Mouse (Mus musculus): ENCODE data around the gene Cyb561d1.
A peak's percentile ranks its signal among the peaks of the same experiment; 100 is the strongest.

Cyb561d1 gene

DNA sequence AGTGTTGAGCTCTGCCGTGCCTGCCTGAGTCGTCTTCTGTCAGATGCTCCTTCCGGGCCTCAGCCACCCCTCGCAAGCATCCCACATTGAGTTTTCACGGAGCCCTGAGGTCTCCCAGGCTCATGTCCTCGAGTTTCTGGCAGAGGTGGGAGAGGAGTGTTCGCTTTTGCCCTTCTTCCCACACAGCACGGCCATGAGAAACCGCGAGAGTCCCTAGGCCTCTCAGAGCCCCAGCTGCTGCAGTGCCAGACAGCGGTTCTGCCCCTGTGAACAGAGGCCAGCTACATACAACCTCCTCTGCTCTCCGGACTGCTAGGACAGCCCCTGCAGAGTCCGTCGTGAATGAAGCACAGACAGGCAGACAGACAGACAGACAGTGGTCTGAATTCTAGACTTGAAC is 33.5 kb downstream of the Cyb561d1 start:
- no peak for DNase-seq (ENCODE audit: low read depth in 2 of 2, low spot score in 2 of 2)

DNA sequence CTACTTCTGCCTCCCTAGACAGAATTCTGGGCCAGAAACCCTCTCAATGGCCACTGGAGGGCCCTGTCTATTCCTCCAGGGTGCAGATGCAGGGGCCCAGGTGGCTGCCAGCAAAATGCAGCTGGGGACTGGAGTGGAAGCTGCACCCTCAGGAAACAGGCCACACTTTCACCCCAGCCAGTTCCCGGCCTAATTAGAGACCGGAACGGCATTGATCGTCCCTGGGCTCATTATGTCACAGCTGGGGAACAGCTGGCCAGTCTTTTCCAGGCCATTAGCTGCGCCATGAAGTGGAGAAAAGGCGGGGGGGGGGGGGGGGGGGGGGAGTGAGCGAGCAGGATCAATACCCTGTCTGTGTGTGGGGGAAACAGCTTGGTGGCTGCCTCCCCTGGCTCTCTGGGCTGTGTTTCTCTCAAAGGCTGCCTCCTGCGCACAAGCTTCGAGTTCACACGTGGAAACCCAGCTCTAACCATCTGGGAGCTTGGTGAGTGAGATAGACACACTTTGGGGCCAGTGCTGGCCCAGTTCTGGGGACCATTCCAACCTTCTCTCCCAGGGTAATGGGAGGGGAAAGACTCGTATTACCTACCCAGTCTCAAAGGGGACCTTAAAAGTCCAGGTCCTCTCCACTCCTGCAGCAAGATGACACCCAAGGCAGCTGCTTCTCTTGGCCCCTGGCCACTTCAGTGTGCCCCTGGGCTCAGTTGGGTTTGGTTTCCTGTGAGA is 34.4 kb downstream of the Cyb561d1 start:
- no peak for DNase-seq (ENCODE audit: low read depth in 2 of 2, low spot score in 2 of 2)

DNA sequence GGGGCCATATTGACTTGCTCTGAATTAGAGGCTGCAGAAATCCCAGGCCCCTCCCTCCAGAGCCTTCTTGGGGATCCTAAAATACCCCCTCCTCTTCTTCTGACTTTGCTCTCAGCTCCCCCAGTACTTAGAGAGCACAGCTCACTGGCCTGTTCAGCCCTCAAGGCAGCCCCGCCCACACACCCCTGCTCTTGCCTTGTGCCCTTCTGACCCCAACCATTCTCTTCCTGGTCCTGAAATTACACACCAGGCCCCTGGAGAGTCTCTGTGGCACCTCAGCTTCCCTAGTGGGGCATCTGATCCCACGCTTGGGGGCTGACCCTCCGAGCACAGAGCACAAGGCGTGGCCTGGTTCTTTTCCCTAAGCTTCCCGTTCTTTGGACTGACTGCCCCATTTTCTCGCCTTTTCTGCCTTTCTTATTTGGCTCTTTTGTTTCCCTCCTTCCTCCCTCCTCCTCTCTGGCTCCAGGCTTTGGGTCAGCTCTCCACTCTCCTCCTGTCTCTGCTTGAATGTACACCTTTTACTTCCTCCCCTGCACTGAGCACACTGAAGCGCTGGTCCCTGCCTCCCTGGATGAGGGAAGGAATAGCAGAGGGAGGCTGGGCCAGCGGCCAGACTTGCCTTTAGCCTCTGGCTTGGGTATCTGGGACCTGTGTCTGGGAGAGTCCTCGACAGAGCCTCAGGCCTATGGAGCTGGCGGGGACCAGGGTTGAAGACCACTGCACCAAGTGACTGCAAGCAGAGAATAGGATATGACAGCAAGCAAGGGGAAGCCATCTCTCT is 35.3 kb downstream of the Cyb561d1 start:
- no peak for DNase-seq (ENCODE audit: low read depth in 2 of 2, low spot score in 2 of 2)

DNA sequence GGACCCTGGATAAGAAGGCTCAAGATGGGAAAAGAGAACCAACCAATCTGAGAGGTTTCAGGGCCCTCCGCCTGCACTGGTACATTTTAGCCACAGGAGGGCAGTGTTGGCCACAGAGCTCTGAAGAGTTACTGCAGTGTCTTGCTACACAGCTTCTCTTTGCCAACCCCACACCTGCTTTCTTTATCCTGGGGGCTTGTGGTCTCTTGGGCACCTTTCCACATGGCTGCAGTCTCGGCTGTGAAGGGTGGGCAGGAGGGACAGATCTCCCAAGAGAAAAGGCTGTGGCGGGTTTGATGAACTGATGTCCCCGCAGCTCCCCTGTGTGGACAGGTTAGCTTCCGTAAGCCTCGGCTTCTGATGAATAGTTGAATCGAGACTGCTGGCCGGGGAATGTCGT is 36.2 kb downstream of the Cyb561d1 start:
- DNase-seq (ENCODE audit: low read depth in 2 of 2, low spot score in 2 of 2), result peak; percentile 65 to 79

DNA sequence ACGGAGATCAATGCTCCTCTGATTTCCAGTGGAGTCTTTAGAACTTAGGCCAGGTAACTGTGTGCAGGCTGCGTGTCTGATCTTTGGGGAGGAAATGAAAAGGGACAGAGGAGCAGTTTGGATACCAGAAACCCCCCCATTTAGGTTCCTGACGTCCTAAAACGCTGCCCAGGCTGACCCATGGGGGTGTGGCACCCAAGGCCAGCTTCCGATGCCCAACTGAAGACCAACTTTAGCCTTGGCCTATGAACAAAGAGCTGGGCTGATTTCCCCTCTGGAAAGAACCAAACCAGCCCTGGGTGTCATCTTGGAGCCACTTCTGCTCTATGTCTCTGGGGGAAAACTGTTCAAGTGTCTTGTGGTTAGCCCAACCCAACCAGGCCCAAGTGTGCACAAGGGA is 36.9 kb downstream of the Cyb561d1 start:
- DNase-seq (ENCODE audit: low read depth in 2 of 2, low spot score in 2 of 2), result no peak

DNA sequence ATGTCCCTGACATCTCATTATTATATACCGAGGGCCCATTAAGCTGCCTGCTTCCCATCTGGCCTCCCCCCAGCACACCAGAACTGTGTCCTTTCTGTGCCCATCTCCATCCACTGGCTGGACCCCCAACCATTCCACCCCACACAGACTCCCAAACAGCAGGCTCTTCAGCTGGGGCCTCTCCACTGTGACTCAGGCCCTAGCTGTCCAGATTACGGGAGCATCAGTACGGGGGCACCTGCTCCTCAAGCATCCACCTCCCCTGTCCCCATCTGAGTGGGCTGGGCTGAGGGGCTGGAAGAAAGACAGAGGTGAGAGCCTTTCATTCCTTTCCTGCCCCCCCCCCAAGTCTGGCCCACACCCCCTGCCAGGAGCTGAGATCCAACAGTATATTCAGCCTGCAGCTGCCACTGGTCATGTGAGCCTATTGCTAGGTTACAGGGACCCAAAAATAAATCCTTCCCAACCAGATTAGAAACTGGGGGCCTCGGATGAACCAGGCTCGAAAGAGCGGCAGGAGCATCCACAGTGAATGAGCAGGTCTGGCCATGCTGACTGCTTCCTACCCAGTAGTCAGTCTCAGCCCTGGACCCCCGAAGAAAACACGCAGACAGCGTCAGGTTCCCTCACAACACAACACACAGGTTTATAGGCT is 42.5 kb downstream of the Cyb561d1 start:
- no peak for DNase-seq (ENCODE audit: low read depth in 2 of 2, low spot score in 2 of 2)

DNA sequence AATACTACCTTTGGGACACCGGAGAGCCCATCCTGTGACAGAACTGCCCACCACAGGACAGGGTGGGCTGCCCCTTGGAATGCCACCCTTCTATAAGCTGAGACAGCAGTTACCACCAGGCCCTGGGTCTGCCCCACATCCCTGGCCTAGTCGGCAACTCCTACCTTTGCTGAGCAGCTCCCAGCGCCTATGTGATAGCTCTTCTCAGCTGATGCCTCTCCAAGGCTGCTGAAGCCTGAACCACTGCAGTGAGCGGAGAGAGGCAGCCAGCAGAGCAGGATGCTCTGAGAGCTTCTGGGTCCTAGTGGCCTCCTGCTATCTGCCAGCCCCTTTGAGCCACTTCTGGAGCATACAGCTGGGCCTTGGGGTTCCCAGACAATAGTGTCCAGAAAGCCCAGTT is 46.4 kb downstream of the Cyb561d1 start, which contains the start of gene Gpr61:
TSS of gene Gpr61 (minus strand) at position 227 of the 400 bp plus-strand sequence.
- DNase-seq (ENCODE audit: low read depth in 2 of 2, low spot score in 2 of 2), result no peak

DNA sequence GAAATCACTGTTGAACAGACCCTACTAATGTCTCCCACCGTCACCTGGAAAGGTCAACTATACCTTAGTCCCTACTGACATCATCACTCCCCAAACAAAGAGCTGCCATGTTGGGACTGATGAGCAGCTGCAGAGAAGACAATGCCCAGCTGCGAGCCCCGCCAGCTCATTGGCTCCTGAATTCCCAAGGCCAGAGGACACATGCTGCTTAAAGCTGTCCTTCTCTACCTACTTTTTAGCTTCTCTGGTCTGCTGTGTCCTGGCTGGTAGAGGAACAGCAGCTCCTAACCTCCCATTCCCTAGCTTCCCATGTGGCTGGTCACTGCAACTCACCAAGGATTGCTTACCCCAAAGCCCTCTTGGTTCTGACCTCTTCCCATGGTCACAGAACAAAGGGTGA is 48.7 kb downstream of the Cyb561d1 start:
- DNase-seq (ENCODE audit: low read depth in 2 of 2, low spot score in 2 of 2), result no peak

DNA sequence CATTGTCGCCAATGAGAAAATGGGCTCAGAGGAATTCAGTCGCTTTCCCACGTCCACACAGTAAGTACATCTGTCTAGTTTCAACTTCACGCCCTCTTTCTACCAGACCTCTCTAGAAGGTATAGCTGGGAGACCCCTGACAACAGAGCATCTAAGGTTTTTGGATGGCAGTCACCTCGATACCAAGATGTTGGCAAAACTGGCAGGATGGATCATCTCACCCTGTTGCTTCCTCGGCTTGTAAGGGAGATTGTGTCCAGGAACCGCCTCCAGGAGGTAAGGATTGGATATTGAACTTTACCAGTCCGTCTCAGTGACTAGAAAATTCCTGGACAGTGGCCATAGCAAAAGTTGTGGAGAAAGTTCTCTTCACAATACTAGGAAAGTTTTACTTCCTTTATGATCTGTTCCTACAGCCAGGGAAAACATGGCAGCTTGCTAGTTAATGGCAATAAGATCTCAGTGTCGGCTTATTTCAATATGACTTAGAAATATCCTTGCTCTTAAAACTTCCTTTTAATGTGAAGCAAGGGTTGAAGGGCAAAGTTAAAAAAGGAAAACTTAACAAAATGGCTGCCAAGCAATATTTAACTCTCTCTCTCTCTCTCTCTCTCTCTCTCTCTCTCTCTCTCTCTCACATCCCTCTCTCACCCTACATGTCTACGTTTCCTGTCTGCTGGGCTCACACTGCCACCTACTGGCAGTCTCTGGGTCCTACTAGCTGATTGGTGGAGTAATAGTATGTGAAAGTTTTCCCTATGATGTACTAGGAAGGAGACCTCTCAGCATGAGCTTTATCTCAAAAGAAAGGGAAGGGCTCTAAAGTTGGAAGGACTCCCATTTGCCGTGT is 53.4 kb downstream of the Cyb561d1 start:
- DNase-seq (ENCODE audit: low read depth in 2 of 2, low spot score in 2 of 2), result peak; percentile 82 to 89

DNA sequence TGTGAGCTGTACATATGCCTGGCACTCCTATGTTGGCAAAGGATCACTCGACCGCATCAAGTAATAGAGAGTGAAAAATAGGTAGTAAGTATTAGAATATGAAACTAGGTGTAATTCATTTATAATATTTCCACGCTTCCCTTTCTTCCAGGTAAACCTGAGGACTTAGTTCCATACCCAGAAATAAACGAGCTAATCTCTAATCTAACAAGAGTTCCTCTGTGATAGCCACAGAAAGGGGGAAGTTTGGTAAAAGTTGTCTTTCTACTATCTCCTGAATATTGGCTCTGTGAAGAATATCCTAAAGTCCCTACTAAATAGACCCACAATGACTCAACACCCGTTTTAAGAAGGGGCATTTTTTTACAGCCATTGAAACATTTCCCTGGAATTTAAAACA is 54.3 kb downstream of the Cyb561d1 start:
- DNase-seq (ENCODE audit: low read depth in 2 of 2, low spot score in 2 of 2), result no peak
